Mouse (Mus musculus) hindbrain, embryonic 12.5 days (tissue): ENCODE results near the gene Phb2. TPM values are rescaled to one million over a fixed set of nuclear protein-coding genes. Genes with fewer than 3 reads are reported as not detected.
A peak's percentile ranks its signal among the peaks of the same experiment; 100 is the strongest.
"Not testable (repeated sequence)": the region's sequence is repeated elsewhere in the genome, so short reads cannot be mapped to it uniquely, and the experiment has no call there.

Experiments used
- ATAC-seq: fragments of 200-750 bp; cut with Nextera tagmentation; 2 replicates; pipeline ENCODE4 v1.8.0; 2017; ENCODE audit warnings: moderate TSS enrichment; ENCODE audit not compliant: low FRiP score
- H3K27ac ChIP-seq: fragments of 300-500 bp; sonication (generic); 2 replicates; pipeline ENCODE4 v1.5.1; 2016; ENCODE audit warnings: mild to moderate bottlenecking
- H3K27me3 ChIP-seq: fragments of 300-500 bp; sonication (generic); 2 replicates; pipeline ENCODE4 v1.6.1; 2016; ENCODE audit warnings: mild to moderate bottlenecking
- H3K36me3 ChIP-seq: fragments of 300-500 bp; sonication (generic); 2 replicates; pipeline ENCODE4 v1.6.1; 2016; ENCODE audit warnings: mild to moderate bottlenecking
- H3K4me1 ChIP-seq: fragments of 300-500 bp; sonication (generic); 2 replicates; pipeline ENCODE4 v1.6.1; 2016
- H3K4me2 ChIP-seq: fragments of 300-500 bp; sonication (generic); replicated peaks from 2 replicates; pipeline ENCODE4 v1.6.1; 2016; ENCODE audit warnings: mild to moderate bottlenecking
- H3K4me3 ChIP-seq: fragments of 300-500 bp; sonication (generic); 2 replicates; pipeline ENCODE4 v1.5.1; 2016; ENCODE audit warnings: mild to moderate bottlenecking
- H3K9ac ChIP-seq: fragments of 300-500 bp; sonication (generic); 2 replicates; pipeline ENCODE4 v1.6.1; 2016; ENCODE audit warnings: mild to moderate bottlenecking, moderate library complexity
- H3K9me3 ChIP-seq: fragments of 300-500 bp; sonication (generic); replicated peaks from 2 replicates; pipeline ENCODE4 v1.6.1; 2016; ENCODE audit warnings: mild to moderate bottlenecking
- WGBS: fragments of 180-500 bp; shearing (Covaris S2); methylation state at CpG from one replicate; pipeline ENCODE4 v1.1.7; 2016; 5-methylcytosine and 5-hydroxymethylcytosine counted together
- polyA plus RNA-seq: library from polyadenylated mRNA; unstranded; fragments of >200 nt; fragmentation: Nextera tagmentation; extraction: Ambion mirVana; gene quantifications from 2 replicates; pipeline ENCODE4 v1.2.1, GENCODE M21; 2016

Gene Phb2
- polyA plus RNA-seq, 1 experiment from 2014 or later: 291 TPM

GRCm38 (mm10) chr6:124678769-124679168 is 33.4 kb upstream of the Phb2 start:
- Histone ChIP-seq H3K36me3 (no peaks in the 10 kb centered on the region), H3K4me3 (no peak overlapping the region), H3K27ac (no peak overlapping the region), H3K27me3 (no peaks in the 10 kb centered on the region), H3K4me2 (no peak overlapping the region), H3K9ac (no peak overlapping the region), H3K4me1 (no peaks in the 10 kb centered on the region), H3K9me3 (no peaks in the 10 kb centered on the region)
- ATAC-seq: no peak
- WGBS: 95% methylated on average over 7 of the region's 7 CpGs

DNA sequence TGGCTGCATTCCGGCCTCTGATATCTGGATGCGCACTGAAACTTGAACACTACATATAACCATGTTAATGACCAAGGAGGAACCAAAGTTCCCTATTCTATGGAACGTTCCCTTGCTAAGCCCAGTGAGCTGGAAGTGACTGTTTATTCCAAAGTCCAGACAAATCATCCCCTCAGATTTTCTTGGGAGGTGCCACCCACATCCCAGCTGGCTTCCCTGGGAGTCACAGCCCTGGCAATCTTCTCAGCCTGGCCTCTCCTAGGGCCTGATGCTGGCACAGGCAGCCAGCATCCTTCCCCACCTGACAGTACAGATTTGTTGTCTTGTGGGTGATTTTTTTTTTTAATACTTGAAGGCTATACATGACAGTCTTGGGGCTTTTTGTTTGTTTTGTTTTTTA is 32.6 kb upstream of the Phb2 start:
- H3K4me1 ChIP-seq: no peaks in the 10 kb centered on the region
- no peaks in the 10 kb centered on the region for H3K27me3 ChIP-seq
- 93% methylated on average over 3 of the region's 3 CpGs for WGBS
- no peak overlapping the region for H3K4me3 ChIP-seq
- no peak overlapping the region for H3K4me2 ChIP-seq
- no peak overlapping the region for H3K27ac ChIP-seq
- no peak overlapping the region for H3K9ac ChIP-seq
- H3K36me3 ChIP-seq: no peaks in the 10 kb centered on the region
- no peaks in the 10 kb centered on the region for H3K9me3 ChIP-seq
- ATAC-seq: no peak

- not testable (repeated sequence) for ATAC-seq, H3K36me3 ChIP-seq, H3K27ac ChIP-seq, H3K4me2 ChIP-seq, H3K4me1 ChIP-seq, H3K27me3 ChIP-seq, H3K4me3 ChIP-seq, H3K9ac ChIP-seq, H3K9me3 ChIP-seq
- WGBS: 64% methylated on average over 6 of the region's 6 CpGs
These were observed 29.8 kb upstream of the Phb2 start for GRCm38 (mm10) chr6:124682291-124682690.

DNA sequence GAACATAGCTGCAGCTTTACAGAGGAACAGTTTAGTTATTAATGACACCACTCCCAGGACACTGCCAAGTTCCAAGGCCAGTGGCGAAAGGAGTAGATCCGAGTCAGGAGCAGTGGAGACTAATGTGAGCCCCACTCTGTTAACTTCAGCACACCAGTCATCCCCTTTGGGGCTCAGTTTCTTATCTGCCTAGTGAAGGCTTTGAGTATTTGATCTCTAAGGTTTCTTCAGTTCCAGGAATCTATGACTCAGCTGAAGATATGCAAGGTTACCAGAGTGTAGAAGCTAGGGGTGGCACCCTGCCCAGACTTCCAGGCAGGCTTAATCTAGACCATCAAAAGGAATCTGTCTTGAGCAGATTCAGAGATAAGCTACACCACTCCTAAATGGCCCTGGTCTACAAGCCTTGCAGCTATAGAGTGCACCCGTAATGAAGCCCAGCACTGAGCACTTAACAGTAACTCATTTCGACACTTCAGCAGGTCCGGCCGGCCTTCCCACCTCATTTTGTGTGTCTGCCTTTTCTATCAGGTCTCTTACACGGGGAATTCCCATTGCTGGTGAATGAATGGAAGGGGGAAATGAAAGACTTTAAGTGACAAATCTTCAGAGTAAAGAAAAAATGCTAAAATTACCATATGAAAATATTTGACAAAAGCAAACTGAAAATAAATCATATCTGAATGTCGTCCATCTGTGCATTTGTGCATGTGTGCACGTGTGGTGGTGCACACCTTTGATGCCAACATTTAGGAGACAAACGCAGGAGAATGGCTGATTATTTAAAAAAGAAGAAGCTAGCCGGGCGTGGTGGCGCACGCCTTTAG is 28.3 kb upstream of the Phb2 start:
- H3K27me3 ChIP-seq: no peaks in the 10 kb centered on the region
- no peaks in the 10 kb centered on the region for H3K9me3 ChIP-seq
- H3K27ac ChIP-seq: no peak overlapping the region
- H3K4me1 ChIP-seq: no peaks in the 10 kb centered on the region
- H3K4me2 ChIP-seq: no peak overlapping the region
- no peaks in the 10 kb centered on the region for H3K36me3 ChIP-seq
- no peak for ATAC-seq
- no peak overlapping the region for H3K9ac ChIP-seq
- H3K4me3 ChIP-seq: no peak overlapping the region
- 88% methylated on average over 14 of the region's 14 CpGs for WGBS

DNA sequence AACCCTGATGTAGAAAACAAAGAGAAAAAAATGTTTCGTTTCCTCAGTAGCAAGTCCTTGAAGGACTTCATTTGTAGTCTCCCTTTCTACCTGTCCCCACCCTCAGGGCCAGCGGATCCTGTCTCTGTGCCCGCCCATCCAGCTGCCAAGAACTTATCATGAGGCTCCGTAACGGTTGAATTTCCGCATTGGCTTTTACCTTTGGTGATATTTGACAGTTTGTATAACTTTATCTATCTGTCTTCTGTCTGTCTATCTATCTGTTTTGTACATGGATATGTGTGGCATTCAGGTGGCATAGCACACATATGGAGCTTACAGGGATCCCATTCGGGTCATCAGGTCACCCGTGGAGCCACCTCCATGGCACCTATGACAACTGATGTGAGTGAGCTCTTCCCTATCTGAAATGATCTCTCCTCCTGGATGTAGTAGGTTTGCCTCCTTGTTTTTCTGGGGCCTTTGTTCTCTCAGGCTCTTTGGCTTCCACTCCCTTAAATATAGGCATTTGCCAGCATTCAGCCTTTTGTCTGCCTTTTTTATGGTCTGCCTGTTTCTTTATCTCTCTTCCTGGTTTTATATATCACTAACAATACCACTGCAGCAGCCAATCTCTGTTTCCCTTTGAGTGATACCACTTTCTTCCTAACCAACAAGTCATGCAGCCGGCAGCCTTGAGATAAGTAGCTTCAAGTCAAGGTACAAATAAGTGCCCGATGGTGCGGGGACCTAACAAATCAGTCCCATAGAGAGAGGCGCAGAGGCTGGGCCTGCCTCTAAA is 26.3 kb upstream of the Phb2 start:
- no peak for ATAC-seq

DNA sequence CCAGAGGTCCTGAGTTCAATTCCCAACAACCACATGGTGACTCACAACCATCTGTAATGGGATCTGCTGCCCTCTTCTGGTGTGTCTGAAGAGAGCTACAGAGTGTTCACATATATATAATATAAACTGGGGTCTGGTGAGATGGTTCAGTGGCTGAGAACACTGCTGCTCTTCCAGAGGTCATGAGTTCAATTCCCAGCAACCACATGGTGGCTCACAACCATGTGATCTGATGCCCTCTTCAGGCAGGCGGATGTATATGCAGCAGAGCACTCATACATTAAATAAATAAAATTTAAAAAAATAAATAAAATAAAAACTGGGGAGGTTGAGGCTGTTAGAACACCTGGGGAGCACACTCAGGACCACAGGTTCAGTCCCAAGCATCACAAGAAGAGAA is 25.5 kb upstream of the Phb2 start:
- H3K9me3 ChIP-seq, H3K4me1 ChIP-seq, H3K4me3 ChIP-seq, H3K27ac ChIP-seq, H3K36me3 ChIP-seq, H3K27me3 ChIP-seq, H3K9ac ChIP-seq, H3K4me2 ChIP-seq, ATAC-seq: not testable (repeated sequence)
- 87% methylated on average over 1 of the region's 1 CpGs for WGBS

More for the DNA sequence above, 26.3 kb upstream of the Phb2 start:
- H3K9me3 ChIP-seq: no peaks in the 10 kb centered on the region
- WGBS: 91% methylated on average over 12 of the region's 12 CpGs
- no peak overlapping the region for H3K9ac ChIP-seq
- no peak overlapping the region for H3K27ac ChIP-seq
- H3K4me1 ChIP-seq: no peaks in the 10 kb centered on the region
- no peaks in the 10 kb centered on the region for H3K27me3 ChIP-seq
- no peaks in the 10 kb centered on the region for H3K36me3 ChIP-seq
- H3K4me2 ChIP-seq: no peak overlapping the region
- H3K4me3 ChIP-seq: no peak overlapping the region

- Histone ChIP-seq H3K4me2 (no peak overlapping the region), H3K4me3 (no peak overlapping the region), H3K27ac (no peak overlapping the region), H3K4me1 (no peaks in the 10 kb centered on the region; the same call in 1 of the 2 replicates), H3K9ac (no peak overlapping the region), H3K36me3 (no peaks in the 10 kb centered on the region), H3K9me3 (no peaks in the 10 kb centered on the region), H3K27me3 (no peaks in the 10 kb centered on the region)
- ATAC-seq: no peak
- 86% methylated on average over 8 of the region's 8 CpGs for WGBS
These were observed 23.9 kb upstream of the Phb2 start for GRCm38 (mm10) chr6:124688151-124688758.

DNA sequence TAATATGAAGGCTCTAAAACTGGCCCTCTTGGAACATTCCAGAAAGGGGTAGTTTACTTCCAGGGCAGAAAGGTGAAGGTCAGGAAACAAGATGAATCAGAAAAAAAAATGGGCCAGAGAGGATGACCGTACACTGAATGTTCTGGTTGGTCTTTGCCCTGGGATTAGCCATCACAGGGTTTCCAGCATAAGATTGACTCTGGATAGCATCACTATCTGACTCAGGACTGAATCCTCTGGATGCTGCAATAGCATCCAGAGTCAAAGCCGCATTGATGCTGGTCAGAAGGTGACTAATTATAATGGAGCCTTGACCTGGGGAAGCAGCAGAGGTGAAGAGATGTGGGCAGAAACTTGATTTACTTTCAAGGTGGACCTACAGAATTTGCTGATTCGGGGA is 23.1 kb upstream of the Phb2 start:
- Histone ChIP-seq H3K27me3 (no peaks in the 10 kb centered on the region), H3K9ac (no peak overlapping the region), H3K4me3 (no peak overlapping the region), H3K27ac (no peak overlapping the region), H3K4me1 (peaks cover 6% of the 10 kb centered on the region; the same call in 1 of the 2 replicates), H3K4me2 (no peak overlapping the region), H3K9me3 (no peaks in the 10 kb centered on the region), H3K36me3 (no peaks in the 10 kb centered on the region)
- 99% methylated on average over 3 of the region's 3 CpGs for WGBS
- no peak for ATAC-seq

GRCm38 (mm10) chr6:124690517-124690916 is 21.6 kb upstream of the Phb2 start:
- no peaks in the 10 kb centered on the region for H3K36me3 ChIP-seq
- no peak overlapping the region for H3K4me2 ChIP-seq
- peaks cover 8% of the 10 kb centered on the region; the same call in 1 of the 2 replicates for H3K4me1 ChIP-seq
- no peak for ATAC-seq
- WGBS: 91% methylated on average over 3 of the region's 3 CpGs
- no peaks in the 10 kb centered on the region for H3K9me3 ChIP-seq
- no peaks in the 10 kb centered on the region for H3K27me3 ChIP-seq
- H3K27ac ChIP-seq: no peak overlapping the region
- H3K9ac ChIP-seq: no peak overlapping the region
- H3K4me3 ChIP-seq: no peak overlapping the region

DNA sequence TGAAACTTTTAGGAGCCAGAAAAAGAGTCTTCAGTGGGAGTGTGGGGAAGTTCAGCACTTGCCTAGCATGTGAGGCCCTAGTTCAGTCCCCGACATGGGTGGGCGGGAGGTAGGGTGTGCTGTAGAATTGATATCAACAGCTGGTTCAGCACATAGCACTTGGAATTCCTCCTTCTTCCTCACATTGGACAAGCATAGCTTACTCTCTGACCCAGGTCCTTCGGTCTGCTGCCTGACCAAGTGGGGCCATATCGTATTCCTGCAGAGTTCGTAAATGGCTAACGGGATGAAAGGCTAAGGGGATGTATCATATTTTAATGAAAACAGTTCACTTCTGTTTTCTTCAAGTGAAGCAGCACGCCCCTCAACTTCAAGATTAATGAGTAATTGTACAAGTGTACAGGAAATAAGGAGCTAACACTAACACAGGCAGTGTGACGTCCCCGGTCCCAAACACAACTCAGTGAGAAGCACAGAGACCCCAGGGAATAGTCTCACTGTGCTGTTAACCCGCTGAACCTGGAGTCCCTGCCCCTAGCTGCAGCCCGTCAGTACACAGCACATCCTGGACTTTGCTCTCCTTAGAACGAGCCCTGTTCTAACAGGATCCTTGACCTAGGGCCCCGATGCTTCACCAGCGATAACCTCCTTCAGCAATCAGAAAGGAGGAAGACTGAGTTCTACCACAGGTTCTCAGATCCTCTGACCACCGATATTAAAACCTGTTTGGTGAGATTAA is 18.7 kb upstream of the Phb2 start:
- 75% methylated on average over 15 of the region's 15 CpGs for WGBS
- H3K4me1 ChIP-seq: peaks cover 8% of the 10 kb centered on the region; the same call in 1 of the 2 replicates
- H3K36me3 ChIP-seq: peaks cover 12% of the 10 kb centered on the region; the same call in 1 of the 2 replicates
- H3K27ac ChIP-seq: 0 out of 2 replicates have a peak overlapping the region, but pooled peaks have one; percentile 44
- no peak overlapping the region for H3K4me2 ChIP-seq
- no peak overlapping the region for H3K4me3 ChIP-seq
- ATAC-seq: no peak
- no peak overlapping the region for H3K9ac ChIP-seq
- H3K27me3 ChIP-seq: no peaks in the 10 kb centered on the region
- no peaks in the 10 kb centered on the region for H3K9me3 ChIP-seq

DNA sequence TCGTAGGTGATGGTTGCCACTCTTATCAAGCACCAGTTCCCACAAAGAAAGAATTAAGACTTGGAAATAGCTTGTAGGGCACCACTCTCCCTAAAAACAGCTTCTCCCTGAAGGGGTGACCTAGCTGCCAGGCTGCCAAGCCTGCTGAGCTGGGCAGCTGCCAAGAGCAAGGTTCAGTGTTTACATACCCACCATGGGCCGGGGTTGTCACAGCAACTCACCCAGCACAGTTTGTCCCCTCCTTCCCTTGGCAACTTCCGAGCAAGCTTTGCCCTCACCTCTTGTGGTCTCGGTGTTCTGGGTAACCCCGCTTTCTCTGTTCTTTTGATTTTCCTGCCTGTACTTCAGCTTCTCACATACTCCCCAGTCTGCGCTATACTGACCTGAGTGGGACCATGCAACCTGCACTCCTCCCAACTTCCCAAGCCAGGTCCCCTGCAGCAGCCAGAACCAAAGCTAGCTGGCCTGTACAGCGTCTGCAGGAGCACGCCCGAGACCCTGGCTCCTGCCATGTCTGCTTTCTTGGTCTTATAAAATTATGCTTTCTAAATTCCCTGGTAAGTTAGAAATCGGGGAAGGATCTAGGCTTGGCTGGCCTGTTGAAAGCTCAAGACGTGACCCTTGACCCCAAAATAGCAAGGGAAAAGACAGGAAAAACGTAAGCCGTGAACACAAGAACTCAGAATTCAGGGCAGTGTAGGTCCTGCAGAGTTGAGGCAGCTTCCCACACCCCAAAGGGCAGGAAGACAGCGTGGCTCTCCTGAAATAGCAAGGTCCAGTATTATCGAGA is 17.8 kb upstream of the Phb2 start:
- Histone ChIP-seq H3K36me3 (peaks cover 17% of the 10 kb centered on the region), H3K4me1 (peaks cover 8% of the 10 kb centered on the region; the same call in 1 of the 2 replicates), H3K27ac (no peak overlapping the region), H3K4me2 (no peak overlapping the region), H3K9ac (no peak overlapping the region), H3K27me3 (no peaks in the 10 kb centered on the region), H3K4me3 (no peak overlapping the region), H3K9me3 (no peaks in the 10 kb centered on the region)
- ATAC-seq: no peak
- 72% methylated on average over 15 of the region's 15 CpGs for WGBS
